Mouse (Mus musculus): ENCODE data around the gene Creb3l4.

Creb3l4 gene

GRCm38 (mm10) chr3:90190859-90191510, 52.3 kb downstream of the Creb3l4 start:
- no peak for DNase-seq (ENCODE audit: low spot score in 2 of 2)

All from spleen, postnatal 4 days (tissue).